Mouse (Mus musculus) megakaryocyte-erythroid progenitor cell, adult 5 weeks (primary cell): ENCODE data around the gene Mks1. TPM values are rescaled to one million over a fixed set of nuclear protein-coding genes. Genes with fewer than 3 reads are reported as not detected.

Experiments used
- polyA plus RNA-seq: library from polyadenylated mRNA; stranded (reverse); fragments of >175 nt; gene quantifications from 2 replicates; pipeline ENCODE4 v1.2.3, GENCODE M21; 2012

Mks1 gene
- 7.8 and 10.5 TPM in 2 replicates for polyA plus RNA-seq

GRCm38 (mm10) chr11:87852690-87853596 is at the start of gene Mks1:
Gene Mks1 (plus strand): TSS chr11:87853215.

DNA sequence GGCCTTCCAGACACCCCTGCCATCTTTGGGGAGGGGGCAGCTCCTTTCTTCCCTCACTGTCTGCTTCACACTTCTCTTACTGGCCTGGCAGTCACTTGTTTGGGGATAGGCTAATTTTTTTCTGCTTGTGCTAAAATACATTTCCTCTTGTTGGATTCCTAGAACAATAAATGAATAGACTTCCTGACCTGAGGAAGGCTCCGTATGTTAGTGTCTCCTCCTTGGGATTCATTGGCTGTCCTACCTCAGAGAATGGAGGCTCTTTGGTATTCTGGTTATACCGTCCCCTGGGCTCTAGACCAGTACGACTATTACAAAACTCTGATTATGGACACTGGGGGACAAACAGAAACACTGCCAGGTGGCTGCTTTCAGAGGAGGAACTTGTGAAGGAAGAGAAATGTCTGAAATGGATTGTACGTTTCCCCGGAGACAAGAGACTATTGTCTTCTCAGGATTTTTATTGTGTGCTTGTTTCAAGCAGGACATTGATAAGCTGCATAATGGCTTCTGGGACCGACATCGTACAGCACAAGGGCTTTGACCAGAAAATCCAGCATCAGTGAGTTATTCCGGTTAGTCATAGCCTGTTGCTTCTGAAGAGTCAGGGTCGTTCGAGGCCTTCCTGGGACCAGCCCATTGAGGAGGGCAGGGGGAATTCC is 24.6 kb upstream of the Mks1 start, which contains the start of gene Lpo:
Gene Lpo (minus strand): TSS at position 51 of the 662 bp plus-strand sequence.

DNA sequence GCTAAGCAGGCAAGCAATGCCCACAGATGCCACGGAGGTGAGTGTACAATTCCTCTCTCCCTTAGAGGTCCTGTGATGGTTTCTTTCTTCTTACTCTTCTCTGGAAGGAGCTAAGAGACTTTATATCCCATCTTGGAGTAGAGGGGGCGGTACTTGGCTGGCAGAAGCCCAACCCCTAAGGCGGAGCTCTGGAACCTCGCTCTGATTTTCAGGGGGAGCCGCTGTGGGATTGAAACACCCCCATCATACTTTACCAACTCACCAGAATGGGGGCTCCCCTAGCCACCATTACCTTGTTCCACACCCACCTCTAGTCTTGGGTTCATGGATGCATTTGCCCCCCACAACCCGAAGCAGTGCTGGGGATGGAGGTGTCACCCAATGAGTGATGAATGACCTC is 22.4 kb downstream of the Mks1 start, which contains the start of gene Epx:
Gene Epx (minus strand): TSS at position 101 of the 400 bp plus-strand sequence.

DNA sequence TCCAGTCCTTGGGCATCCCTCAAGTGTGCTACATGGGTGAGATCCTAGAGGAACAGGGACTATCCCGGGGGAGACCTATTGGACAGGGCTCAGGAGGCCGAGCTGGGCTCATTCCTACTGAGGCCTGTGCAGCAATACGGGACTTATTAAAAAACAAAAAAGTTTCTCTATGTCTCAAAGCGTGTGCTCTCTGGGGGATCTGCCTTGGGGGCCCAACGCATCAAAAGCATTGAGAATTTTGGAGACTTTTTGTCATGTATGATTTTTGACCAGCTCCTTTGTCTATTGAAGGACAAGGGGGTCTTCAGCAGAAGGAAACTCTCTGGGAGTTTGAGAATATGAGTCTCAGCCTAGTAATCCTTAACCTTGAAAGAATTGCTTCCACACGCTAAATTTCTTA is 39.2 kb downstream of the Mks1 start, which contains the start of gene Olfr462:
Gene Olfr462 (minus strand): TSS at position 101 of the 400 bp plus-strand sequence.

GRCm38 (mm10) chr11:87897287-87897686 is 44.3 kb downstream of the Mks1 start, which contains the start of gene Olfr463:
Gene Olfr463 (minus strand): TSS chr11:87897387.

Other genes starting within 250 kb of the Mks1 start
- gene Hsf5, start 236.1 kb upstream of the Mks1 start, polyA plus RNA-seq, result 0.01 TPM in 1 of 2 replicates, not detected in the other
- 1.6 and 3.4 TPM in 2 replicates for gene Rnf43, start 190.5 kb upstream of the Mks1 start, polyA plus RNA-seq
- 9.4 and 14.6 TPM in 2 replicates for gene Supt4a, start 115.7 kb upstream of the Mks1 start, polyA plus RNA-seq
- gene Tspoap1, start 92.7 kb upstream of the Mks1 start, polyA plus RNA-seq, result 73.7 and 77.6 TPM in 2 replicates
- 6,503 and 9,975 TPM in 2 replicates for gene Mpo, start 59.6 kb upstream of the Mks1 start, polyA plus RNA-seq
- not detected in 2 replicates for gene Lpo, start 24.9 kb upstream of the Mks1 start, polyA plus RNA-seq
- gene Epx, start 22.3 kb downstream of the Mks1 start, polyA plus RNA-seq, result 26.0 and 28.7 TPM in 2 replicates
- 0.09 TPM in 1 of 2 replicates, not detected in the other for gene Olfr462, start 39.1 kb downstream of the Mks1 start, polyA plus RNA-seq
- 0.09 TPM in 1 of 2 replicates, not detected in the other for gene Olfr463, start 44.2 kb downstream of the Mks1 start, polyA plus RNA-seq
- not detected in 2 replicates for gene Olfr464, start 67.8 kb downstream of the Mks1 start, polyA plus RNA-seq
- 44.7 and 68.1 TPM in 2 replicates for gene Dynll2, start 134.3 kb downstream of the Mks1 start, polyA plus RNA-seq
- 172 and 203 TPM in 2 replicates for gene Srsf1, start 194.2 kb downstream of the Mks1 start, polyA plus RNA-seq
- gene Vezf1, start 215.1 kb downstream of the Mks1 start, polyA plus RNA-seq, result 15.2 and 21.2 TPM in 2 replicates
- 10.7 and 17.8 TPM in 2 replicates for gene Cuedc1, start 244.8 kb downstream of the Mks1 start, polyA plus RNA-seq